Mouse (Mus musculus): ENCODE measurements around the gene Gja5. TPM values are rescaled to one million over a fixed set of nuclear protein-coding genes. Genes with fewer than 3 reads are reported as not detected.

Gene Gja5
- polyA plus RNA-seq, 1 experiment from 2014 or later, result 3.5 TPM

- 54% methylated on average over 9 of the region's 9 CpGs for whole genome bisulfite sequencing
- Histone ChIP-seq H3K4me3 (ENCODE audit: low read depth, low read length) (peak overlapping the region; percentile 92), H3K36me3 (ENCODE audit: control insufficient read depth, insufficient read depth, low read length) (no peaks in the 10 kb centered on the region), H3K4me1 (ENCODE audit: control insufficient read depth, insufficient read depth, low read length) (peaks cover 4% of the 10 kb centered on the region), H3K9me3 (ENCODE audit: control insufficient read depth, low read length) (no peaks in the 10 kb centered on the region), H3K4me2 (ENCODE audit: low read depth) (peak overlapping the region; percentile 90), H3K27ac (ENCODE audit: low read depth, low read length) (no peak overlapping the region), H3K9ac (ENCODE audit: low read length) (peak overlapping the region; percentile 87; the same call in 1 of the 2 replicates), H3K27me3 (ENCODE audit: control insufficient read depth, insufficient read depth, low read length) (no peaks in the 10 kb centered on the region)
- peak; percentile 20; the same call in 1 of the 2 replicates for ATAC-seq (ENCODE audit: insufficient read depth, low FRiP score, low TSS enrichment)
- no peak for DNase-seq (ENCODE audit: low spot score)
Measured at GRCm38 (mm10) chr3:96905592-96905991, 1.1 kb downstream of the Gja5 start.

GRCm38 (mm10) chr3:96920991-96921390 lies 16.5 kb downstream of the Gja5 start:
- no peak for ATAC-seq (ENCODE audit: insufficient read depth, low FRiP score, low TSS enrichment)

GRCm38 (mm10) chr3:96924631-96925030 lies 20.1 kb downstream of the Gja5 start:
- H3K4me1 ChIP-seq (ENCODE audit: control insufficient read depth, insufficient read depth, low read length), result no peaks in the 10 kb centered on the region
- H3K27me3 ChIP-seq (ENCODE audit: control insufficient read depth, insufficient read depth, low read length), result no peaks in the 10 kb centered on the region
- no peaks in the 10 kb centered on the region for H3K9me3 ChIP-seq (ENCODE audit: control insufficient read depth, low read length)
- no peak overlapping the region for H3K9ac ChIP-seq (ENCODE audit: low read length)
- no peaks in the 10 kb centered on the region for H3K36me3 ChIP-seq (ENCODE audit: control insufficient read depth, insufficient read depth, low read length)
- ATAC-seq (ENCODE audit: insufficient read depth, low FRiP score, low TSS enrichment), result no peak
- 91% methylated on average over 4 of the region's 4 CpGs for WGBS
- DNase-seq (ENCODE audit: low spot score), result no peak
- no peak overlapping the region for H3K4me2 ChIP-seq (ENCODE audit: low read depth)
- H3K4me3 ChIP-seq (ENCODE audit: low read depth, low read length), result no peak overlapping the region
- no peak overlapping the region for H3K27ac ChIP-seq (ENCODE audit: low read depth, low read length)

More at GRCm38 (mm10) chr3:96920991-96921390, 16.5 kb downstream of the Gja5 start:
- no peak overlapping the region for H3K27ac ChIP-seq (ENCODE audit: low read depth, low read length)
- H3K4me3 ChIP-seq (ENCODE audit: low read depth, low read length), result no peak overlapping the region
- 62% methylated on average over 7 of the region's 7 CpGs for WGBS
- no peak overlapping the region for H3K9ac ChIP-seq (ENCODE audit: low read length)
- H3K4me2 ChIP-seq (ENCODE audit: low read depth), result no peak overlapping the region
- H3K36me3 ChIP-seq (ENCODE audit: control insufficient read depth, insufficient read depth, low read length), result no peaks in the 10 kb centered on the region
- DNase-seq (ENCODE audit: low spot score), result no peak
- H3K9me3 ChIP-seq (ENCODE audit: control insufficient read depth, low read length), result no peaks in the 10 kb centered on the region
- H3K4me1 ChIP-seq (ENCODE audit: control insufficient read depth, insufficient read depth, low read length), result no peaks in the 10 kb centered on the region
- no peaks in the 10 kb centered on the region for H3K27me3 ChIP-seq (ENCODE audit: control insufficient read depth, insufficient read depth, low read length)

GRCm38 (mm10) chr3:96925920-96926319 lies 21.4 kb downstream of the Gja5 start, which contains the start of gene Gja8:
Gja8 (minus strand) TSS chr3:96926020.
- no peak within 1 kb of the TSS for H3K4me3 ChIP-seq (ENCODE audit: low read depth, low read length)
- H3K4me2 ChIP-seq (ENCODE audit: low read depth), result no peak within 1 kb of the TSS
- no peaks in the 10 kb centered on the region for H3K36me3 ChIP-seq (ENCODE audit: control insufficient read depth, insufficient read depth, low read length)
- no peaks in the 10 kb centered on the region for H3K4me1 ChIP-seq (ENCODE audit: control insufficient read depth, insufficient read depth, low read length)
- WGBS, result 66% methylated on average over 6 of the region's 6 CpGs
- no peaks in the 10 kb centered on the region for H3K9me3 ChIP-seq (ENCODE audit: control insufficient read depth, low read length)
- ATAC-seq (ENCODE audit: insufficient read depth, low FRiP score, low TSS enrichment), result no peak
- no peaks in the 10 kb centered on the region for H3K27me3 ChIP-seq (ENCODE audit: control insufficient read depth, insufficient read depth, low read length)
- H3K27ac ChIP-seq (ENCODE audit: low read depth, low read length), result no peak within 1 kb of the TSS
- H3K9ac ChIP-seq (ENCODE audit: low read length), result no peak within 1 kb of the TSS
- DNase-seq (ENCODE audit: low spot score), result no peak

- Histone ChIP-seq H3K9me3 (ENCODE audit: control insufficient read depth, low read length) (no peaks in the 10 kb centered on the region), H3K27ac (ENCODE audit: low read depth, low read length) (no peak overlapping the region), H3K27me3 (ENCODE audit: control insufficient read depth, insufficient read depth, low read length) (no peaks in the 10 kb centered on the region), H3K4me3 (ENCODE audit: low read depth, low read length) (no peak overlapping the region), H3K9ac (ENCODE audit: low read length) (no peak overlapping the region), H3K4me2 (ENCODE audit: low read depth) (no peak overlapping the region), H3K4me1 (ENCODE audit: control insufficient read depth, insufficient read depth, low read length) (peaks cover 3% of the 10 kb centered on the region; the same call in 1 of the 2 replicates), H3K36me3 (ENCODE audit: control insufficient read depth, insufficient read depth, low read length) (no peaks in the 10 kb centered on the region)
- WGBS, result 25% methylated on average over 5 of the region's 5 CpGs
- ATAC-seq (ENCODE audit: insufficient read depth, low FRiP score, low TSS enrichment) (peak; percentile 71; the same call in 1 of the 2 replicates), DNase-seq (ENCODE audit: low spot score) (peak; percentile 52)
Measured at GRCm38 (mm10) chr3:96931261-96931681, 26.8 kb downstream of the Gja5 start.

- H3K4me3 ChIP-seq (ENCODE audit: low read depth, low read length), result no peak overlapping the region
- no peak overlapping the region for H3K27ac ChIP-seq (ENCODE audit: low read depth, low read length)
- peaks cover 10% of the 10 kb centered on the region for H3K4me1 ChIP-seq (ENCODE audit: control insufficient read depth, insufficient read depth, low read length)
- H3K9me3 ChIP-seq (ENCODE audit: control insufficient read depth, low read length), result no peaks in the 10 kb centered on the region
- DNase-seq (ENCODE audit: low spot score) (peak; percentile 53), ATAC-seq (ENCODE audit: insufficient read depth, low FRiP score, low TSS enrichment) (no peak)
- no peaks in the 10 kb centered on the region for H3K27me3 ChIP-seq (ENCODE audit: control insufficient read depth, insufficient read depth, low read length)
- no peak overlapping the region for H3K4me2 ChIP-seq (ENCODE audit: low read depth)
- no peak overlapping the region for H3K9ac ChIP-seq (ENCODE audit: low read length)
- WGBS, result 12% methylated on average over 6 of the region's 6 CpGs
- H3K36me3 ChIP-seq (ENCODE audit: control insufficient read depth, insufficient read depth, low read length), result no peaks in the 10 kb centered on the region
Measured at GRCm38 (mm10) chr3:96936241-96936640, 31.7 kb downstream of the Gja5 start.

- no peaks in the 10 kb centered on the region for H3K36me3 ChIP-seq (ENCODE audit: control insufficient read depth, insufficient read depth, low read length)
- 2% methylated on average over 5 of the region's 5 CpGs for WGBS
- H3K27ac ChIP-seq (ENCODE audit: low read depth, low read length), result no peak overlapping the region
- H3K4me2 ChIP-seq (ENCODE audit: low read depth), result no peak overlapping the region
- peaks cover 8% of the 10 kb centered on the region for H3K4me1 ChIP-seq (ENCODE audit: control insufficient read depth, insufficient read depth, low read length)
- H3K9me3 ChIP-seq (ENCODE audit: control insufficient read depth, low read length), result no peaks in the 10 kb centered on the region
- no peak overlapping the region for H3K9ac ChIP-seq (ENCODE audit: low read length)
- no peaks in the 10 kb centered on the region for H3K27me3 ChIP-seq (ENCODE audit: control insufficient read depth, insufficient read depth, low read length)
- peak; percentile 75 for ATAC-seq (ENCODE audit: insufficient read depth, low FRiP score, low TSS enrichment)
- DNase-seq (ENCODE audit: low spot score), result peak; percentile 38
- H3K4me3 ChIP-seq (ENCODE audit: low read depth, low read length), result no peak overlapping the region
Measured at GRCm38 (mm10) chr3:96937606-96938005, 33.1 kb downstream of the Gja5 start.

GRCm38 (mm10) chr3:96938738-96939137 lies 34.2 kb downstream of the Gja5 start:
- peak; percentile 64 for ATAC-seq (ENCODE audit: insufficient read depth, low FRiP score, low TSS enrichment)
- H3K9ac ChIP-seq (ENCODE audit: low read length), result no peak overlapping the region
- H3K4me1 ChIP-seq (ENCODE audit: control insufficient read depth, insufficient read depth, low read length), result peaks cover 8% of the 10 kb centered on the region

GRCm38 (mm10) chr3:96942706-96943105 lies 38.2 kb downstream of the Gja5 start:
- Histone ChIP-seq H3K4me3 (ENCODE audit: low read depth, low read length) (no peak overlapping the region), H3K27me3 (ENCODE audit: control insufficient read depth, insufficient read depth, low read length) (no peaks in the 10 kb centered on the region), H3K4me2 (ENCODE audit: low read depth) (no peak overlapping the region), H3K9ac (ENCODE audit: low read length) (no peak overlapping the region), H3K9me3 (ENCODE audit: control insufficient read depth, low read length) (no peaks in the 10 kb centered on the region), H3K27ac (ENCODE audit: low read depth, low read length) (no peak overlapping the region), H3K4me1 (ENCODE audit: control insufficient read depth, insufficient read depth, low read length) (peaks cover 5% of the 10 kb centered on the region), H3K36me3 (ENCODE audit: control insufficient read depth, insufficient read depth, low read length) (no peaks in the 10 kb centered on the region)
- DNase-seq (ENCODE audit: low spot score) (no peak), ATAC-seq (ENCODE audit: insufficient read depth, low FRiP score, low TSS enrichment) (no peak)
- WGBS, result 88% methylated on average over 2 of the region's 2 CpGs

More at GRCm38 (mm10) chr3:96938738-96939137, 34.2 kb downstream of the Gja5 start:
- no peak overlapping the region for H3K27ac ChIP-seq (ENCODE audit: low read depth, low read length)
- peak; percentile 93 for DNase-seq (ENCODE audit: low spot score)
- H3K27me3 ChIP-seq (ENCODE audit: control insufficient read depth, insufficient read depth, low read length), result no peaks in the 10 kb centered on the region
- 17% methylated on average over 11 of the region's 11 CpGs for WGBS
- peak overlapping the region; percentile 15; the same call in 1 of the 2 replicates for H3K4me2 ChIP-seq (ENCODE audit: low read depth)
- H3K9me3 ChIP-seq (ENCODE audit: control insufficient read depth, low read length), result no peaks in the 10 kb centered on the region
- H3K4me3 ChIP-seq (ENCODE audit: low read depth, low read length), result no peak overlapping the region
- no peaks in the 10 kb centered on the region for H3K36me3 ChIP-seq (ENCODE audit: control insufficient read depth, insufficient read depth, low read length)
